In genomic region chr7:46423951-46424350, GRCm38 (mm10) we compare ENCODE assay signal across 23 mouse cellular contexts. TPM values are rescaled to one million over a fixed set of nuclear protein-coding genes. Genes with fewer than 3 reads are reported as not detected.
A peak's percentile ranks its signal among the peaks of the same experiment; 100 is the strongest.
DNase-seq lines count a peak whose midpoint lies in the region; TF ChIP-seq lines count a peak whose summit lies in the region.
"Had no signal": no experiment of that assay in that cellular context is flagged by ENCODE, and none has a peak within 500 bp of the region (broad histone marks: within the 10 kb centered on the region; RNA-seq: fewer than 3 reads in every experiment).

No protein-coding gene starts in this region.

- H3K27me3 ChIP-seq in embryonic facial prominence, embryonic 10.5 days (replicated peaks; ENCODE audit: low read depth, poor library complexity, severe bottlenecking) = no peaks in the 10 kb centered on the region
- H3K27me3 ChIP-seq: forebrain, embryonic 13.5 days; hindbrain, embryonic 13.5 days had no signal

- no peak overlapping the region for H3K4me3 ChIP-seq in layer of hippocampus, adult 2 months
- H3K4me3 ChIP-seq in embryonic facial prominence, embryonic 10.5 days = no peak overlapping the region
- H3K4me3 ChIP-seq: embryonic facial prominence, embryonic 13.5 days; forebrain, embryonic 13.5 days; heart, embryonic 10.5 days; hindbrain, embryonic 13.5 days had no signal

- peak; percentile 74 for DNase-seq in cerebellum, adult 9-11 months
- DNase-seq in cerebellum, adult 11-12 months = no peak
- DNase-seq in layer of hippocampus, adult 2 months (ENCODE audit: low spot score in 2 of 2) = no peak
- no peak for DNase-seq in layer of hippocampus, postnatal 36 days
- peak; percentile 22 for DNase-seq in brain, embryonic 14.5 days (ENCODE audit: low read depth)
- DNase-seq in cerebellum, postnatal 25 days = peak; percentile 72 to 77
- no peak for DNase-seq in embryonic facial prominence, embryonic 10.5 days (ENCODE audit: low spot score)
- DNase-seq: adrenal gland, adult 2 months; adrenal gland, postnatal 25 days; gastrocnemius, postnatal 10 days; heart, adult 18-20 months; heart, postnatal 10 days; kidney, adult 11 months; kidney, adult 9 months had no signal

- peaks cover 17% of the 10 kb centered on the region for H3K4me1 ChIP-seq in embryonic facial prominence, embryonic 10.5 days
- H3K4me1 ChIP-seq: embryonic facial prominence, embryonic 13.5 days; heart, embryonic 10.5 days had no signal

- TF ChIP-seq CTCF in layer of hippocampus, adult 2 months (conservative IDR thresholded peaks at IDR 0.05) = no peak
- TF ChIP-seq CTCF in brain, embryonic 14.5 days (IDR thresholded peaks at IDR 0.05; ENCODE audit: borderline replicate concordance, extremely low read depth, insufficient read depth, insufficient read length) = no peak

- no peaks in the 10 kb centered on the region for H3K36me3 ChIP-seq in embryonic facial prominence, embryonic 10.5 days (replicated peaks)
- H3K36me3 ChIP-seq: embryonic facial prominence, embryonic 13.5 days; heart, embryonic 10.5 days had no signal

- WGBS in embryonic facial prominence, embryonic 10.5 days = 75% methylated on average over 3 of the region's 3 CpGs

- no peaks in the 10 kb centered on the region for H3K9me3 ChIP-seq in embryonic facial prominence, embryonic 10.5 days
- H3K9me3 ChIP-seq: embryonic facial prominence, embryonic 13.5 days; forebrain, embryonic 13.5 days; heart, embryonic 10.5 days; hindbrain, embryonic 13.5 days had no signal

- TF ChIP-seq POLR2A in brain, embryonic 14.5 days (IDR thresholded peaks at IDR 0.05; ENCODE audit: borderline replicate concordance, extremely low read depth, insufficient read depth, insufficient read length, poor library complexity, severe bottlenecking) = no peak

- H3K27ac ChIP-seq in layer of hippocampus, adult 2 months = peak overlapping the region; percentile 92; the same call in 1 of the 2 replicates
- no peak overlapping the region for H3K27ac ChIP-seq in embryonic facial prominence, embryonic 10.5 days (replicated peaks)
- H3K27ac ChIP-seq: embryonic facial prominence, embryonic 13.5 days; heart, embryonic 10.5 days; hindbrain, postnatal 0 days had no signal

RNA-seq across cellular contexts. Expression of gene Kcnc1, which starts 27.7 kb away (rescaled TPM):
- 100 to 1,000 TPM; 120 TPM for total RNA-seq in layer of hippocampus, adult 2 months (2021)
- total RNA-seq in layer of hippocampus, postnatal 36 days (2021) = 100 to 1,000 TPM; 114 to 119 TPM
- polyA plus RNA-seq in brain, embryonic 14.5 days (2012; rRNA removed) = 14.9 and 28.9 TPM in 2 replicates
- polyA plus RNA-seq in embryonic facial prominence, embryonic 10.5 days (2016; fragmentation: Nextera tagmentation; extraction: Ambion mirVana) = 0.58 and 0.69 TPM in 2 replicates
- polyA plus RNA-seq: heart, embryonic 14.5 days had no signal

RNA-seq across cellular contexts. Expression of gene Myod1, which starts 47.7 kb away (rescaled TPM):
- total RNA-seq in layer of hippocampus, adult 2 months (2021) = under 1 TPM in 1 of 2 experiments, not detected in 1; 0.20 TPM
- not detected for total RNA-seq in layer of hippocampus, postnatal 36 days (2021)
- polyA plus RNA-seq in brain, embryonic 14.5 days (2012; rRNA removed) = 0.74 and 1.6 TPM in 2 replicates
- 0.62 and 2.0 TPM in 2 replicates for polyA plus RNA-seq in embryonic facial prominence, embryonic 10.5 days (2016; fragmentation: Nextera tagmentation; extraction: Ambion mirVana)
- total RNA-seq: adrenal gland, adult 2 months; adrenal gland, postnatal 25 days; ES-E14; heart, adult 18-20 months; heart, postnatal 10 days; hematopoietic stem cell, adult 5-6 weeks had no signal
- polyA plus RNA-seq: adrenal gland, adult 2 months; forebrain, embryonic 13.5 days; heart, embryonic 14.5 days; intestine, embryonic 14.5 days had no signal

Comparison
In these comparisons a context has a peak if more than half of its experiments do, and no peak if none do; other contexts are left out.
1. DNase-seq: peak in cerebellum, adult 9-11 months (single experiment), brain, embryonic 14.5 days (single experiment) and cerebellum, postnatal 25 days (2 of 2); none in cerebellum, adult 11-12 months (single experiment), layer of hippocampus, adult 2 months (0 of 2), layer of hippocampus, postnatal 36 days (0 of 2) and embryonic facial prominence, embryonic 10.5 days (single experiment).